Mouse (Mus musculus): ENCODE measurements around the gene Entpd8. TPM values are rescaled to one million over a fixed set of nuclear protein-coding genes. Genes with fewer than 3 reads are reported as not detected.

The Entpd8 gene
- polyA plus RNA-seq, 1 experiment from 2014 or later, result 0.30 TPM

GRCm38 (mm10) chr2:25104122-25104521 lies 24.0 kb downstream of the Entpd8 start:
- H3K4me1 ChIP-seq (ENCODE audit: control insufficient read depth, insufficient read depth, low read length), result peaks cover 16% of the 10 kb centered on the region
- no peaks in the 10 kb centered on the region for H3K27me3 ChIP-seq (ENCODE audit: control insufficient read depth, insufficient read depth, low read length)
- no peaks in the 10 kb centered on the region for H3K36me3 ChIP-seq (ENCODE audit: control insufficient read depth, insufficient read depth)
- WGBS, result 78% methylated on average over 2 of the region's 2 CpGs
- no peak for ATAC-seq (replicated peaks; ENCODE audit: extremely low read depth, insufficient read depth, low FRiP score)
- no peaks in the 10 kb centered on the region for H3K9me3 ChIP-seq (replicated peaks; ENCODE audit: control insufficient read depth, low read length)
- no peak overlapping the region for H3K9ac ChIP-seq (ENCODE audit: low read length)
- H3K4me2 ChIP-seq (ENCODE audit: low read depth, low read length), result no peak overlapping the region
- H3K27ac ChIP-seq (ENCODE audit: low read length), result no peak overlapping the region
- H3K4me3 ChIP-seq (ENCODE audit: low read length), result no peak overlapping the region

GRCm38 (mm10) chr2:25106045-25106444 lies 25.9 kb downstream of the Entpd8 start:
- H3K27ac ChIP-seq (ENCODE audit: low read length), result peak overlapping the region; percentile 79
- no peaks in the 10 kb centered on the region for H3K27me3 ChIP-seq (ENCODE audit: control insufficient read depth, insufficient read depth, low read length)
- H3K4me3 ChIP-seq (ENCODE audit: low read length), result no peak overlapping the region
- no peak overlapping the region for H3K9ac ChIP-seq (ENCODE audit: low read length)
- no peaks in the 10 kb centered on the region for H3K9me3 ChIP-seq (replicated peaks; ENCODE audit: control insufficient read depth, low read length)
- ATAC-seq (replicated peaks; ENCODE audit: extremely low read depth, insufficient read depth, low FRiP score), result peak; percentile 35; the same call in 1 of the 2 replicates
- no peaks in the 10 kb centered on the region for H3K36me3 ChIP-seq (ENCODE audit: control insufficient read depth, insufficient read depth)
- 42% methylated on average over 3 of the region's 3 CpGs for WGBS
- peaks cover 19% of the 10 kb centered on the region for H3K4me1 ChIP-seq (ENCODE audit: control insufficient read depth, insufficient read depth, low read length)
- H3K4me2 ChIP-seq (ENCODE audit: low read depth, low read length), result no peak overlapping the region

- H3K4me2 ChIP-seq (ENCODE audit: low read depth, low read length), result no peak overlapping the region
- H3K36me3 ChIP-seq (ENCODE audit: control insufficient read depth, insufficient read depth), result no peaks in the 10 kb centered on the region
- no peak for ATAC-seq (replicated peaks; ENCODE audit: extremely low read depth, insufficient read depth, low FRiP score)
- H3K9me3 ChIP-seq (replicated peaks; ENCODE audit: control insufficient read depth, low read length), result no peaks in the 10 kb centered on the region
- H3K27me3 ChIP-seq (ENCODE audit: control insufficient read depth, insufficient read depth, low read length), result no peaks in the 10 kb centered on the region
- no peak overlapping the region for H3K27ac ChIP-seq (ENCODE audit: low read length)
- no peak overlapping the region for H3K4me3 ChIP-seq (ENCODE audit: low read length)
- peaks cover 23% of the 10 kb centered on the region for H3K4me1 ChIP-seq (ENCODE audit: control insufficient read depth, insufficient read depth, low read length)
- H3K9ac ChIP-seq (ENCODE audit: low read length), result no peak overlapping the region
Measured at GRCm38 (mm10) chr2:25109487-25109886, 29.4 kb downstream of the Entpd8 start.

- ATAC-seq (replicated peaks; ENCODE audit: extremely low read depth, insufficient read depth, low FRiP score), result no peak; the same call in 1 of the 2 replicates
- Histone ChIP-seq H3K9ac (ENCODE audit: low read length) (no peak overlapping the region), H3K27me3 (ENCODE audit: control insufficient read depth, insufficient read depth, low read length) (no peaks in the 10 kb centered on the region)
Measured at GRCm38 (mm10) chr2:25110505-25111183, 30.5 kb downstream of the Entpd8 start.

GRCm38 (mm10) chr2:25111184-25111791 lies 31.2 kb downstream of the Entpd8 start:
- Histone ChIP-seq H3K4me2 (ENCODE audit: low read depth, low read length) (no peak overlapping the region), H3K9ac (ENCODE audit: low read length) (no peak overlapping the region), H3K36me3 (ENCODE audit: control insufficient read depth, insufficient read depth) (no peaks in the 10 kb centered on the region), H3K9me3 (replicated peaks; ENCODE audit: control insufficient read depth, low read length) (no peaks in the 10 kb centered on the region), H3K4me1 (ENCODE audit: control insufficient read depth, insufficient read depth, low read length) (peaks cover 14% of the 10 kb centered on the region), H3K4me3 (ENCODE audit: low read length) (no peak overlapping the region), H3K27me3 (ENCODE audit: control insufficient read depth, insufficient read depth, low read length) (no peaks in the 10 kb centered on the region), H3K27ac (ENCODE audit: low read length) (peak overlapping the region; percentile 84)
- WGBS, result 46% methylated on average over 9 of the region's 9 CpGs
- peak; percentile 74 for ATAC-seq (replicated peaks; ENCODE audit: extremely low read depth, insufficient read depth, low FRiP score)

More at GRCm38 (mm10) chr2:25110505-25111183, 30.5 kb downstream of the Entpd8 start:
- H3K9me3 ChIP-seq (replicated peaks; ENCODE audit: control insufficient read depth, low read length), result no peaks in the 10 kb centered on the region
- H3K4me2 ChIP-seq (ENCODE audit: low read depth, low read length), result no peak overlapping the region
- H3K27ac ChIP-seq (ENCODE audit: low read length), result peak overlapping the region; percentile 84
- H3K36me3 ChIP-seq (ENCODE audit: control insufficient read depth, insufficient read depth), result no peaks in the 10 kb centered on the region
- H3K4me1 ChIP-seq (ENCODE audit: control insufficient read depth, insufficient read depth, low read length), result peaks cover 21% of the 10 kb centered on the region
- no peak overlapping the region for H3K4me3 ChIP-seq (ENCODE audit: low read length)

GRCm38 (mm10) chr2:25114308-25114707 lies 34.2 kb downstream of the Entpd8 start:
- Histone ChIP-seq H3K9me3 (replicated peaks; ENCODE audit: control insufficient read depth, low read length) (no peaks in the 10 kb centered on the region), H3K4me3 (ENCODE audit: low read length) (no peak overlapping the region), H3K36me3 (ENCODE audit: control insufficient read depth, insufficient read depth) (no peaks in the 10 kb centered on the region), H3K27ac (ENCODE audit: low read length) (no peak overlapping the region), H3K4me1 (ENCODE audit: control insufficient read depth, insufficient read depth, low read length) (peaks cover 7% of the 10 kb centered on the region), H3K9ac (ENCODE audit: low read length) (no peak overlapping the region), H3K4me2 (ENCODE audit: low read depth, low read length) (no peak overlapping the region), H3K27me3 (ENCODE audit: control insufficient read depth, insufficient read depth, low read length) (no peaks in the 10 kb centered on the region)
- no peak for ATAC-seq (replicated peaks; ENCODE audit: extremely low read depth, insufficient read depth, low FRiP score)
- WGBS, result 64% methylated on average over 2 of the region's 2 CpGs

GRCm38 (mm10) chr2:25115442-25115841 lies 35.3 kb downstream of the Entpd8 start:
- H3K27me3 ChIP-seq (ENCODE audit: control insufficient read depth, insufficient read depth, low read length), result no peaks in the 10 kb centered on the region
- no peaks in the 10 kb centered on the region for H3K9me3 ChIP-seq (replicated peaks; ENCODE audit: control insufficient read depth, low read length)
- H3K4me3 ChIP-seq (ENCODE audit: low read length), result no peak overlapping the region
- no peak overlapping the region for H3K9ac ChIP-seq (ENCODE audit: low read length)
- H3K36me3 ChIP-seq (ENCODE audit: control insufficient read depth, insufficient read depth), result no peaks in the 10 kb centered on the region
- no peak overlapping the region for H3K27ac ChIP-seq (ENCODE audit: low read length)
- no peak for ATAC-seq (replicated peaks; ENCODE audit: extremely low read depth, insufficient read depth, low FRiP score)
- WGBS, result 27% methylated on average over 2 of the region's 2 CpGs
- peaks cover 7% of the 10 kb centered on the region for H3K4me1 ChIP-seq (ENCODE audit: control insufficient read depth, insufficient read depth, low read length)
- H3K4me2 ChIP-seq (ENCODE audit: low read depth, low read length), result no peak overlapping the region

- no peak overlapping the region for H3K4me2 ChIP-seq (ENCODE audit: low read depth, low read length)
- no peak overlapping the region for H3K9ac ChIP-seq (ENCODE audit: low read length)
- no peaks in the 10 kb centered on the region for H3K4me1 ChIP-seq (ENCODE audit: control insufficient read depth, insufficient read depth, low read length)
- no peak for ATAC-seq (replicated peaks; ENCODE audit: extremely low read depth, insufficient read depth, low FRiP score)
- no peaks in the 10 kb centered on the region for H3K36me3 ChIP-seq (ENCODE audit: control insufficient read depth, insufficient read depth)
- H3K9me3 ChIP-seq (replicated peaks; ENCODE audit: control insufficient read depth, low read length), result no peaks in the 10 kb centered on the region
- 68% methylated on average over 7 of the region's 7 CpGs for WGBS
- no peak overlapping the region for H3K4me3 ChIP-seq (ENCODE audit: low read length)
- no peaks in the 10 kb centered on the region for H3K27me3 ChIP-seq (ENCODE audit: control insufficient read depth, insufficient read depth, low read length)
- H3K27ac ChIP-seq (ENCODE audit: low read length), result no peak overlapping the region
Measured at GRCm38 (mm10) chr2:25120963-25121362, 40.9 kb downstream of the Entpd8 start.

GRCm38 (mm10) chr2:25122666-25123065 lies 42.6 kb downstream of the Entpd8 start:
- Histone ChIP-seq H3K27me3 (ENCODE audit: control insufficient read depth, insufficient read depth, low read length) (no peaks in the 10 kb centered on the region), H3K4me2 (ENCODE audit: low read depth, low read length) (no peak overlapping the region), H3K4me3 (ENCODE audit: low read length) (no peak overlapping the region), H3K9ac (ENCODE audit: low read length) (no peak overlapping the region), H3K9me3 (replicated peaks; ENCODE audit: control insufficient read depth, low read length) (no peaks in the 10 kb centered on the region), H3K4me1 (ENCODE audit: control insufficient read depth, insufficient read depth, low read length) (peaks cover 12% of the 10 kb centered on the region), H3K36me3 (ENCODE audit: control insufficient read depth, insufficient read depth) (no peaks in the 10 kb centered on the region), H3K27ac (ENCODE audit: low read length) (no peak overlapping the region)
- 47% methylated on average over 2 of the region's 2 CpGs for WGBS
- no peak for ATAC-seq (replicated peaks; ENCODE audit: extremely low read depth, insufficient read depth, low FRiP score)
